Mouse (Mus musculus): Measurements from ENCODE around the gene Acot5.

DNA sequence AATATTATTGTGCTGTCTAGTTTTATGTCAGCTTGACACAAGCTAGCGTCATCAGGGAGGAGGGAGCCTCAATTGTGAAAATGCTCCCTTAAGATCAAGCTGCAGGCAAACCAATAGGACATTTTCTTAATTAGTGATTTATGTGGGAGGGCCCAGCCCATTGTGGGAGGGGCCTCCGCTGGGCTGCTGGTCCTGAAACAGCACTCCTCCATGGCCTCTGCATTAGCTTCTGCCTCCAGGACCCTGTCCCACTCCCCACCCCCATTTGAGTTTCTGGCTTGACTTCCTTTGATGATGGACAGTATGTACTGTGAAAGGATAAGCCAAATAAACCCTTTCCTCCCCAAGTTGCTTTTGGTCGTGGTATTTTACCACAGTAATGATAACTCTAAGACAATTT, 37.9 kb downstream of the Acot5 start:
- TF ChIP-seq CTCF (IDR thresholded peaks at IDR 0.05 in 2 of 3, conservative IDR thresholded peaks at IDR 0.05 in 1 of 3; ENCODE audit: control insufficient read depth in 1 of 3, insufficient read depth in 1 of 3, low read depth in 2 of 3, low read length in 3 of 3, poor library complexity in 1 of 3, severe bottlenecking in 1 of 3) (no peak), EP300 (IDR thresholded peaks at IDR 0.05; ENCODE audit: low read depth in 1 of 2, low read length in 2 of 2) (no peak), SMC3 (IDR thresholded peaks at IDR 0.05; ENCODE audit: low read depth, low read length) (no peak), MAFK (IDR thresholded peaks at IDR 0.05; ENCODE audit: borderline replicate concordance, low read depth, low read length) (no peak), ZC3H11A (IDR thresholded peaks at IDR 0.05; ENCODE audit: low read depth, low read length) (no peak), MAX (IDR thresholded peaks at IDR 0.05; ENCODE audit: low read length) (no peak), TBP (IDR thresholded peaks at IDR 0.05; ENCODE audit: low read depth, low read length) (no peak)
